Mouse (Mus musculus): ENCODE results near the gene Efnb2.

DNA sequence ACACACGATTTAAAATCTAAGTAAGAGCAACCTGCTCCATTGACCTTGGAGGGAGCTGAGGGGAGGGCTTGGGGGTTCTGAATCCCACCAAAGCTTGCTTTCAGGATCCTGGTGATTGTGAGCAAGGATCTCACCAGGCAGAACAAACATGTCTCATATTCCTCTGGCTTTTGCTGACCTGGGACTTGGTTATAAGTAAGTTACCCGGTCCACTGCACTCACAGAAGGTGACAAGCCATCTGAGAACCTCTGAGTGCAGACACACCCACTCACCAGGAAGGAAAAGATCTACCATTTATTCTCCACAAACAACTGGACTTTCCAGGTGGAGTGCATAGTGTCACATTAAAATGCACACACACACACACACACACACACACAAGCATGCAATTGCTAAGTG, 42.6 kb upstream of the Efnb2 start:
- TF ChIP-seq CTCF (IDR thresholded peaks at IDR 0.05), result no peak
- TF ChIP-seq EP300 (IDR thresholded peaks at IDR 0.05; ENCODE audit: insufficient read depth, low read depth, low read length), result no peak

All from heart, adult 2 months (tissue).